8 mouse cellular contexts compared by ENCODE assay signal in genomic region chr2:84838993-84839980, GRCm38 (mm10). TPM values are rescaled to one million over a fixed set of nuclear protein-coding genes. Genes with fewer than 3 reads are reported as not detected.
DNase-seq lines count a peak whose midpoint lies in the region; ATAC-seq lines count a peak whose summit lies in the region.

No protein-coding gene starts in this region.

- ATAC-seq in intestine, embryonic 15.5 days = peak; percentile 50
- no peak for ATAC-seq in activated CD4-positive, CD25-positive, alpha-beta regulatory T cell, adult 4 months

- WGBS in intestine, embryonic 15.5 days = under 1% methylated on average over 47 of the region's 47 CpGs

- H3K36me3 ChIP-seq in intestine, embryonic 15.5 days = no peaks in the 10 kb centered on the region

- peak overlapping the region; percentile 60 for H3K4me3 ChIP-seq in intestine, embryonic 15.5 days (replicated peaks)

- no peaks in the 10 kb centered on the region for H3K27me3 ChIP-seq in intestine, embryonic 15.5 days (replicated peaks)

- intact Hi-C loops in left cerebral cortex, postnatal 10 days (cut with DNase I) = no loop called here

- DNase-seq in CD4-positive helper T cell, adult 2 months (ENCODE audit: low read depth, low spot score) = peak; percentile 7
- peak; percentile 9 for DNase-seq in adrenal gland, postnatal 25 days
- DNase-seq in gastrocnemius, adult 18-20 months (ENCODE audit: low spot score) = peak; percentile 74
- DNase-seq in lung, postnatal 4 days = peak; percentile 21 to 52
- DNase-seq in spleen, postnatal 4 days (ENCODE audit: low spot score in 2 of 2) = peak; percentile 78 to 88
- DNase-seq in left cerebral cortex, postnatal 10 days (ENCODE audit: extremely low spot score in 1 of 2, low spot score in 2 of 2) = no peak

- H3K9ac ChIP-seq in intestine, embryonic 15.5 days = peak overlapping the region; percentile 77

- H3K4me2 ChIP-seq in intestine, embryonic 15.5 days (replicated peaks) = peak overlapping the region; percentile 97

- peak overlapping the region; percentile 91 for H3K27ac ChIP-seq in intestine, embryonic 15.5 days

- peaks cover 29% of the 10 kb centered on the region for H3K4me1 ChIP-seq in intestine, embryonic 15.5 days (replicated peaks)

- no peaks in the 10 kb centered on the region for H3K9me3 ChIP-seq in intestine, embryonic 15.5 days

RNA-seq across cellular contexts. Expression of gene Slc43a1, which starts 0.6 kb away (rescaled TPM):
- total RNA-seq in adrenal gland, postnatal 25 days (2021) = 2.4 and 4.3 TPM in 2 replicates
- total RNA-seq in gastrocnemius, adult 18-20 months (2021) = 10 to 100 TPM; 11.0 to 12.7 TPM
- 15.0 and 16.3 TPM in 2 replicates for polyA plus RNA-seq in intestine, embryonic 15.5 days (2015; fragmentation: Nextera tagmentation; extraction: Ambion mirVana)
- under 1 TPM; 0.34 to 0.43 TPM for total RNA-seq in left cerebral cortex, postnatal 10 days (2021)
- 1 to 10 TPM; 3.7 to 7.6 TPM for polyA plus RNA-seq in activated CD4-positive, CD25-positive, alpha-beta regulatory T cell, adult 4 months (2017; shearing (Covaris generic))

RNA-seq across cellular contexts. Expression of gene Timm10, which starts 12.5 kb away (rescaled TPM):
- total RNA-seq in adrenal gland, postnatal 25 days (2021) = 40.4 and 43.8 TPM in 2 replicates
- 10 to 100 TPM; 38.2 to 57.8 TPM for total RNA-seq in gastrocnemius, adult 18-20 months (2021)
- polyA plus RNA-seq in intestine, embryonic 15.5 days (2015; fragmentation: Nextera tagmentation; extraction: Ambion mirVana) = 56.1 and 67.2 TPM in 2 replicates
- 10 to 100 TPM; 62.8 to 66.7 TPM for total RNA-seq in left cerebral cortex, postnatal 10 days (2021)
- polyA plus RNA-seq in activated CD4-positive, CD25-positive, alpha-beta regulatory T cell, adult 4 months (2017; shearing (Covaris generic)) = 10 to 100 TPM; 36.8 to 40.4 TPM

RNA-seq across cellular contexts. Expression of gene Smtnl1, which starts 16.8 kb away (rescaled TPM):
- total RNA-seq in adrenal gland, postnatal 25 days (2021) = not detected in 2 replicates
- total RNA-seq in gastrocnemius, adult 18-20 months (2021) = 100 to 1,000 TPM; 104 to 119 TPM
- 0.08 and 0.13 TPM in 2 replicates for polyA plus RNA-seq in intestine, embryonic 15.5 days (2015; fragmentation: Nextera tagmentation; extraction: Ambion mirVana)
- not detected for total RNA-seq in left cerebral cortex, postnatal 10 days (2021)
- polyA plus RNA-seq in activated CD4-positive, CD25-positive, alpha-beta regulatory T cell, adult 4 months (2017; shearing (Covaris generic)) = not detected

RNA-seq across cellular contexts. Expression of gene Ube2l6, which starts 40.7 kb away (rescaled TPM):
- total RNA-seq in adrenal gland, postnatal 25 days (2021) = 16.9 and 19.9 TPM in 2 replicates
- total RNA-seq in gastrocnemius, adult 18-20 months (2021) = 1 to 10 TPM; 2.9 to 3.7 TPM
- 46.5 TPM in 2 replicates for polyA plus RNA-seq in intestine, embryonic 15.5 days (2015; fragmentation: Nextera tagmentation; extraction: Ambion mirVana)
- total RNA-seq in left cerebral cortex, postnatal 10 days (2021) = 1 to 10 TPM; 6.5 to 6.8 TPM
- 10 to 100 TPM; 71.4 to 83.0 TPM for polyA plus RNA-seq in activated CD4-positive, CD25-positive, alpha-beta regulatory T cell, adult 4 months (2017; shearing (Covaris generic))

RNA-seq across cellular contexts. Expression of gene Rtn4rl2, which starts 47.2 kb away (rescaled TPM):
- 1.2 TPM in 2 replicates for total RNA-seq in adrenal gland, postnatal 25 days (2021)
- total RNA-seq in gastrocnemius, adult 18-20 months (2021) = under 1 TPM; 0.52 to 0.62 TPM
- polyA plus RNA-seq in intestine, embryonic 15.5 days (2015; fragmentation: Nextera tagmentation; extraction: Ambion mirVana) = 1.2 and 1.7 TPM in 2 replicates
- 10 to 100 TPM; 82.1 to 83.8 TPM for total RNA-seq in left cerebral cortex, postnatal 10 days (2021)
- not detected for polyA plus RNA-seq in activated CD4-positive, CD25-positive, alpha-beta regulatory T cell, adult 4 months (2017; shearing (Covaris generic))

Comparison
In these comparisons a context has a peak if more than half of its experiments do, and no peak if none do; other contexts are left out.
1. DNase-seq: peak in CD4-positive helper T cell, adult 2 months (single experiment), adrenal gland, postnatal 25 days (single experiment), gastrocnemius, adult 18-20 months (single experiment), lung, postnatal 4 days (2 of 2) and spleen, postnatal 4 days (2 of 2); none in left cerebral cortex, postnatal 10 days (0 of 2).
2. RNA of gene Smtnl1, which starts 16.8 kb away (total RNA-seq): 104 to 119 TPM in gastrocnemius, adult 18-20 months; not detected in adrenal gland, postnatal 25 days and not detected in left cerebral cortex, postnatal 10 days; every median in the first group is over 100 times any median in the second.